Mouse (Mus musculus) erythroblast, embryonic 14.5 days (primary cell): ENCODE data around the gene Cdc42bpa.

Experiments used
- GATA1 ChIP-seq: IDR thresholded peaks from 2 replicates; pipeline ENCODE4 v1.6.1; 2012; ENCODE audit warnings: low read length, inconsistent platforms, mixed read lengths
- TAL1 ChIP-seq: IDR thresholded peaks from 3 replicates; pipeline ENCODE4 v1.6.1; 2012; ENCODE audit warnings: low read length, inconsistent platforms, mixed read lengths

GRCm38 (mm10) chr1:180192866-180193265 is 232.6 kb downstream of the Cdc42bpa start:
- TF ChIP-seq GATA1 (no peak), TAL1 (no peak)
